Mouse (Mus musculus): ENCODE results near the gene Gm14410.
"Not testable (repeated sequence)": the region's sequence is repeated elsewhere in the genome, so short reads cannot be mapped to it uniquely, and the experiment has no call there.

Gm14410 gene

DNA sequence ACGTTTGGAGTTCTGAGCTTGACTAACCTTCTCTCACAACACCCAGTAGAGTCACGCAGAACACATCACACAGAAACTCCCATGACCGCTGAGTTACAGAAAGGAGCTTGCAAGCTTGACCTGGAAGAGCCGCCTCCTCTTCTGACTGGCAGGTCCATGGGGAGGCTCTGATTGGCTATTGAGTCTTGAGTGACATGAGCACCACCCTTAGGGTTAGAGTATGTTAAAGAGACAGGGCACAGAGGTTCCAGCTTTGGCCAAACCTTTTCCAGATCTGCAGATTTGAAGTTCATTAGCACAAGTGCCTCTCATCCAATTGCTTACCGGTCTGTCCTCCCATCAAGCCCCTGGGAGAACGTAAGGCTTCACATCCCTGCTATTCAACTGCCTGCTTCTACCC is at the start of gene Gm14410:
Gm14410 (minus strand) TSS at position 81 of the 400 bp plus-strand sequence.
- DNase-seq (ENCODE audit: low read depth, low spot score) = not testable (repeated sequence)

DNA sequence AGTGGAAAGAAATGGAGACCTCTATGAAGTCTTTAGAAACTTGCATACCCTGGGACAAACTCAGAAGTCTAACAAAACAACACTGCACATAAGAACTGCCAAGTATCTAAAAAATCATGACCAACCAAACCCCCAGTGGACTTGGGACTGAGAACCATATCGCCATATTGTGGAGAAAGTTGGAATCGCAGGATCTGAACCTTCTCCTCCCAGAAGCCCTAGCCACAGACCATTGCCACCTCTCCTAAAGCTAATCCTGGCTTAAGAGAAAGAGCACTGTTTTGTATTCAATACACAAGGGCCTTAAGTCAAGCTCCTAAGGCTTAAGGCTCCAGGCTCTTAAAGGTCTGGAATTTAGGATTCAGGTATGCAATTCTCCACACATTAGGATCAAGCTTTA is 41.2 kb upstream of the Gm14410 start:
- not testable (repeated sequence) for DNase-seq (ENCODE audit: low read depth, low spot score)

DNA sequence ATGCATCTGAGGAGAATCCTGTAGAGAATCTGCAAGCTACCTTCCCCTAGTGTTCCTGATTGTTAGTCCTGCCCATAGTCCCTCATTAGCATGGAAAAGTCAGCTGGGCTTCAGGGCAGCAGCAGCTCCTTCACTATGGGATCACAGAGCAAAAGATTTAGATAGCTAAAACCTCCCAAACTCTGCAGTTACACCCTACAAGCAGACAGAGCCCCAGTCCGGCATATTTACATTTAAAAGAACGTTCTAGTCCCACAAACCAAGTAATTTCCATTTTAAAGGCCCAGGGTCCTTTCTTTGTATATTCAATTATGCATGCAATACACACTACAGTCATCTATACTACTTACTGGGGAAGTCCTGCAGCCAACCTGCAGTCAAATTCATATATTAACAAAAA is 24.2 kb upstream of the Gm14410 start:
- peak; percentile 21 for DNase-seq (ENCODE audit: low read depth, low spot score)

DNA sequence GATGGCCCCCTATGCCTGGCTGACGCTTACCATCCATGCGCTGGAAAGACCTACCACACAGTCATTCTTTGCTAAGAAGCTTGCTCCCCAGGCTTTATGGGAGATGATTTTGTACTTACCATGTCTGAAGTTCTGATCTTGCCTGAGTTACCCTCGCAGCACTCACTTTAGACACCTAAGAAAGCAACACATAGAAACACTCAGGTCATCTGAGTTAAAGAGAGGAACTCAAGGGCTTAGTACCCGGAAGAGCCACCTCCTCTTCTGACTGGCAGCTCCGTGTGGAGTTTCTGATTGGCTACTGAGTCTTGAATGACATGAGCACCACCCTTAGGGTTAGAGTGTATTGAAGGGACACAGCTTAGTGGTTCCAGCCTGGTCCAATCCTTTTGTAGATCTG is 33.5 kb downstream of the Gm14410 start:
- peak; percentile 35 for DNase-seq (ENCODE audit: low read depth, low spot score)
